Mouse (Mus musculus) CD8-positive naive resting alpha-beta T cell, adult 2 months (primary cell): ENCODE measurements around the gene Inf2.

ENCODE experiments used
- DNase-seq, 2 experiments: peaks; one replicate each; pipeline ENCODE4 v3.0.0; 2022; ENCODE audit warnings: low read depth in 2 of 2, low spot score in 2 of 2

Gene Inf2

DNA sequence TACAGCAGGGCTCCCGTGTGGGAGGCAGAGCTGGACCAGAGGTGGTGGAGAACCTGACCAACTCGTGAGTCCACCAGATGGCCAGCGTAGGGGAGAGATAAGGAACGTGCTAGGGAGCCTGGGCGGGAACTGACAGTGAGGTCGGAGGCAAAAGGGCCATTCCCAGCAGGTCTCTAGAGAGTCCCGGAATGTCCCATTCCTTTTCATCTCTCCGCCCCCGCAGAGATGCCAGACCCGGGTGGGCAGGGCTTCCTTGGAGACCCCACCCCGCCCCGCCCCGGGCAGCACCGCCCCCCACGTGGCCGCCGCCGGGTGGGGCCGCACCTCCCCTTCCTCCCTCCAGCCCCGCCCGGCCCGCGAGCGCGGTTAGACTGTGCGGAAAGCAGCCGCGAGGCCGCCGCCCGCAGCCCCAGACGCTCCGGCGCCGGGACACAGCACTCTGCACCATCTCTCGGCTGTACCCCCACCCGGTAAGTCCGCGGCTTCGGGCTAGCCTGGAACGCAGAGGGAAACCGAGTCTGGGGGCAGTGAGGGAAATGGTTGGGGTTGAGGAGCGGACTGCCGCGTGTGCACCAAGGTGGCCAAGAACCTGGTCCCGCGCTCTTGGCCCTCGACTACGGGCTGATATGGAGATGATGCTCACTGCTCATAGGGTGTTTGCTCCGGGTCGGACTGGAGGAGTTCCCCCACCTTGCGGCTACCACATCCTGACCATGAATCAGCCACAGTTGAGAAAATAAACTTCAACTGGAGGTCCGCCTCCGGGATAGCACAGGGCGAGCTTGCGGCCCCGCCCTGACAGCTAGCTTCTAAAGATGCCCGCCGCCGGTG lies at the start of gene Inf2:
TSS of gene Inf2 (plus strand) at position 359 of the 831 bp plus-strand sequence.
- DNase-seq = peak; percentile 61 to 71

GRCm38 (mm10) chr12:112539466-112539965 lies 49.1 kb upstream of the Inf2 start:
- DNase-seq = no peak

GRCm38 (mm10) chr12:112540321-112540720 lies 48.3 kb upstream of the Inf2 start:
- DNase-seq = no peak

DNA sequence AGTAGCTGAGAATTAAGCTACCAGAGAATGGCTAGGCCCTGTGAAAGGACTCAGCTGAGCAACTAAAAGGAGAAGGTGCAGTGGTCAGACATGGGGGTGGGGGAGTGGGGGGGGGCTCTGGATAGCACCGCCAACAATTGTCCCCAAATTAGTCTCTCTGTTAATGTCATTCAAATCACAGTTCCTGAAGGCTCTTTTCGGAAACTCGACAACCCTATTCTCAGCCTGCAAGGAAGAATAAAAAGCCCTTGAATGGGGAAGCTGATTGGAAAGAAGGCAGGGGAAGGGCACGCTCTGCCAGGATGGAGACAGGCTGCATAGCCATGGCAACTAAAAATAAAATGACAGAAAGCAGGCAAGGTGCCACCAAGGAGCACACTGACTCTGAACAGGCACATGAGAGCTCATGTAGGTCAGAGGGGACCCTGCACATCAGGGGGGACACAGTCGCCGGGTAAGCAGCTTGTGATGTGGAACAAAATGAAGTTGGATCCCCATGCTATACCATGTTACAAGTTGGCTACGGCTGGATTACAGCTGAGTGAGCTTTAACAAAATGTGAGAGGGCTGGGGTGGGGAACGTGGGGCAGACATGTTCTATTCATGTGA lies 47.0 kb upstream of the Inf2 start:
- DNase-seq = no peak

DNA sequence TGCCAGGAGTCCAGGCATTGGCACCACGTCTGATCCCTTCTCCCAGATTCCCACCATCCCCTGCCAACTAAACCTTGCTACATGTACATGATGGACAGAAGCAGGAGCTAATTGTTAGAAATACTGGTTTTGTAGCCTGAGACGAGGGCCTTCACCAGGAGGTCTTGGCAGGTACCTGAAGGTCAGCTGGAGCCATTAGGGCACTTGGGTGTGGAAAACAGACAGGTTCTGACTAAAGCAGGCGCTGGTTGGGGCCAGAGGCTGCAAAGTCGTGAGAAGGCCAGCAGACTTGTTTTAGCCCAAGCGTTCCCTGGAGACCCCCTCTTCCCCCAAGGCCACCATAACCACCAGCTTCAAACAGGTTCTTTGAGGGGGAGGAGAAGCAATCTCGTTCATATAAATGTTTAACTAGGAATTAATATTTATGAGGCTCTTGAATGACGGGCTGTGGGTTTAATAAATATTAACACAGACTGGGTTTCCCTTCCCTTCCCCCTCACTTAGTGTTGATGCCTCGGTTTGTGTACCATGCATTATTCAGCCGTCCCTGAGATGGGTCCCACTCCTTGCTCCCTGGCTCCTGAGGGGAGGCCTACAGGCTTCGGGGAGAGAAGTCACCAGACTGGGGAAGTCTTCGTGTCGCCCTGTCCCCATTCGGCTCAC lies 46.2 kb upstream of the Inf2 start:
- DNase-seq = no peak

- peak; percentile 69 to 74 for DNase-seq
Observed at GRCm38 (mm10) chr12:112542920-112543300, 45.7 kb upstream of the Inf2 start.

DNA sequence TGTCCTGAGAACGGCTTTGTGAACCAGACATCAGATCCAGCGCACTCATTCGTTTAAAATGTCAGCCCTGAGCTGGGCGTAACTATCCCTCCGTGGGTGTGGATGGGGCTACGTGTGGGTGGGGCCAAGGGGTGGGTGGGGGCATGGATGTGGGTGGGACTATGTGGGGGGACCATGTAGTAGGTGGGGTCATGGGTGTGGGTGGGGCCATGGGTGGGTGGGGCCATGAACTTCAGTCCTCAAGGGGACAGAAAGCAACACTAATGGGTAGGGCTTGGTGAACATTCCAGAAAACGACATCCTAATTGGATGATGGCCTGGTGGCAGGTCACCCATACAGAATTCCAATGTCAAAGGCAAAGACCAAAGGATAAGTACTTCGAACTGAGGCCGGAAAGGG lies 44.6 kb upstream of the Inf2 start:
- no peak for DNase-seq

DNA sequence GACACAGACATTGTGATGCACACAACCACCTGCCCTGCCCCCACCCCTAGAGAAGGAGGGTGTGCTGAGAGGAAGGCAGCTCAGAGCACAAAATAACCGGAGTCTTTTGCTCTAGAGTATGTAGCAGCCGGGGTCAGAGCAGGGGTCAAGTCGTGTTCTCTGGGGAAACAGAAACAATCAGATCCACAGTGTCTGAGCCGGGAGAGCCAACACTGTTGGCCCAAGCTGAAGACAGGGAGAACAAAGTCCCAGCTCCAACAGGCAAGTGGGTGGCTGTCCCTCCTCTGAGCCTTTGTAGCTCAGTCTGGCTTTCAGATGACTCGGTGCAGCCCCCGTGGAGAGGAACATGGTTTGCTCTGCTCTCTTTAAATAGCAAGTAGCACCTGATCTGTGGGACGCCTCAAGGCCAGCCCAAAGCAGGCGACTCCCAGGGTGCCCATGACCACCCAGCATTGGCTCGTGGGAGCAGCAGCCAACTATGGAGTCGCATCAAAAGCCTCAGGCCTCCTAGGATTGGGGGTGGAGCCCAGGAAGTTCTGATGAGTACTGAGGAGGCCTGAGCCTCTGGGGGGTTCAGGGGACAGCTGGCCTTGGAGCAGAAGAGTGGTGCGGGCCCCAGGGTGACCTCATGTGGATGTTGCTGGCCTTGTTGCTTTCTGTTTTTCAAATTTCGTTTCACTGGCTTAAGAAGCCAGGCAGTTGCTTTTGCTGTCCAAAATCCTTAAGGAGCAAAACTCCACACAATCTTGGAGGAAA lies 43.5 kb upstream of the Inf2 start:
- no peak for DNase-seq

DNA sequence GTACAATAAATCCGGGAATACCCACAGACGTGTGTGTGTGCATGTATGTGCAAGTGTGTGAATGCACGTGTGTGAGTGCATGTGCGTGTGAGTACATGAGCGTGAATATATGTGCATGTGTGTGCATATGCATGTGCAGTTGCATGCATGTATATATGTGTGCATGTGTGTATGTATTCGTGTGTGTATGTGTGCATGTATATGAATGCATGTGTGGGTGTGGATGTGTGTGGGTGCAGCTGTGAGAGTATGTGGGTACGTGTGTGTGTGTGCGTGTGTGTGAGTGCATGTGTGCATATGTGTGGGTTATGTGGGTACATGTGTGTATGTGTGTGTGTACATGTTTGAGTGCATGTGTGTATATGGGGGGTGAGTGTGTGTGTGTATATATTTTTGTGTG lies 42.5 kb upstream of the Inf2 start:
- no peak for DNase-seq

GRCm38 (mm10) chr12:112549287-112549686 lies 39.3 kb upstream of the Inf2 start:
- no peak for DNase-seq

DNA sequence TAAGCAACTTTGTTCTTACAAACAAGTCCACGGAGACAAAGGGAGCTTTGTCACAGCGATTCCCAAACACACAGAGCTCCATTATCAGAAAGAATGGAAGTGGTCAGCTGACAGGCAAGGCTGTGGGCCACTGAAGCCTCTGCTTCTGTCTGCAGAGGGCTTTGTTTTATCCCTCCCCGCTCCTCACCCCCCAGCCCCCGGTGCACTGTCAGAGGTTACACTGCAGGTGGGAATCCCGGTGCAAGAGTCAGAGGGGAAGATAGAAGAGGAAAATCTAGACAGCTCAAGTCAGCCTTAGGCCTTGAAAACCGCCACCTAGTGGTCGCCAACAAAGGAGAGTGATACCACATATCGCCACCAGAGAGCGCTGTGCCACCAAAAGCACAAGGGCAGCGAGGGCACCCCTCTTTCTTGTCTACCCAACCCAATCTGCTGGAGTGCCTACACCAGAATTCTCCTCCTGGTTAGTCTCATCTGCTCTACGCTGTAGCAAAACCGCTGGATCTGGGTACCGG lies 36.7 kb upstream of the Inf2 start:
- DNase-seq = peak; percentile 91

- no peak for DNase-seq
Observed at GRCm38 (mm10) chr12:112552520-112552919, 36.1 kb upstream of the Inf2 start.

GRCm38 (mm10) chr12:112554900-112555299 lies 33.7 kb upstream of the Inf2 start:
- DNase-seq = no peak

GRCm38 (mm10) chr12:112556531-112557060 lies 32.0 kb upstream of the Inf2 start:
- no peak for DNase-seq

- DNase-seq = no peak
Observed at GRCm38 (mm10) chr12:112557219-112557618, 31.4 kb upstream of the Inf2 start.

- no peak for DNase-seq
Observed at GRCm38 (mm10) chr12:112559231-112559630, 29.4 kb upstream of the Inf2 start.

GRCm38 (mm10) chr12:112559671-112560070 lies 28.9 kb upstream of the Inf2 start:
- DNase-seq = no peak

- no peak for DNase-seq
Observed at GRCm38 (mm10) chr12:112560176-112560797, 28.3 kb upstream of the Inf2 start.

DNA sequence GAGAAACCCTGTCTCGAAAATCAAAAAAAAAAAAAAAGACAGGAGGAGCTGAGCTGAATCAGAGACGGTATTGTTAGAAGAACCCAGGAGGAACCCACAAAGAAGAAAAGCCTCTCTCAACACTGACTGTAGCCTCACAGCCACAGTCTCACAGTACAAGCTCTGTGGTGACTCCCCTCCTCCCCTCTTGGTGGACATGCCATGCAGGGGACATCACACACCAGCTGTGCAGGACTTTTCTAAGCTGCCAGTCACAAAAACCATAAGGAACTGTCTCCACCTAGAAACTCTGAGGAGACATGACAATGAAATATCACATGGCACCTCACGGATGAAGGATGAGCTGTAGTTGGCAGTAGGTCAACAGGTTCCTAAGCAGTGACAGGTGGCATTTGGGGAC lies 27.4 kb upstream of the Inf2 start:
- DNase-seq = no peak

DNA sequence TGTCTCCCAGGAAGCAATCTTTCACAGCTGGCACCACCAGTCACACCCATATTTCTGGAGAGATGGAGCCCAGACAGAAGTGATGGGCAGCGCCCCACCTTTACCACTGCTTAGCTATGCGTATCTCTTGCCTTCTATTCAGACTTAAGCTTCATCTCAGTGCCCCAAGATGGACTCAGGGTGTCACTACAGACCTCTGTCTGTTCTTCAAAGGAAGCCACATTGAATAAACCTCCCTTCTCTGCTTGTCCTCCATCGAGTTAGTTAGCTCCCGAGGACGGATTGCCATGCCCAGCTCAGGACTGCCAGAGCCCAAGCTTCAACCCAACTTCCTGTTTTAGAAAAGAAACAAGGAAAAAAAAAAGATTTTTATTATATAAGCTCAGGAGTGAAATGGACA lies 26.1 kb upstream of the Inf2 start:
- no peak for DNase-seq
